23 mouse cellular contexts compared by ENCODE assay signal in genomic region chr3:68660538-68660937, GRCm38 (mm10). TPM values are rescaled to one million over a fixed set of nuclear protein-coding genes. Genes with fewer than 3 reads are reported as not detected.
DNase-seq lines count a peak whose midpoint lies in the region; ATAC-seq lines count a peak whose summit lies in the region.
"Had no signal": no experiment of that assay in that cellular context is flagged by ENCODE, and none has a peak within 500 bp of the region (broad histone marks: within the 10 kb centered on the region; RNA-seq: fewer than 3 reads in every experiment).

No protein-coding gene starts in this region.

- 0 out of 2 replicates have a peak, but pooled peaks have one; percentile 56 for ATAC-seq in hindbrain, embryonic 15.5 days (ENCODE audit: low FRiP score, low read depth)
- no peak for ATAC-seq in hindbrain, embryonic 11.5 days (ENCODE audit: low FRiP score)
- ATAC-seq: forebrain, embryonic 15.5 days; intestine, embryonic 16.5 days had no signal

- no peaks in the 10 kb centered on the region for H3K27me3 ChIP-seq in hindbrain, embryonic 15.5 days
- no peaks in the 10 kb centered on the region for H3K27me3 ChIP-seq in hindbrain, embryonic 11.5 days (ENCODE audit: control insufficient read depth, insufficient read depth, low read length)
- H3K27me3 ChIP-seq: CH12.LX; embryonic facial prominence, embryonic 13.5 days; forebrain, embryonic 15.5 days; heart, embryonic 15.5 days had no signal

- intact Hi-C loops in left cerebral cortex, postnatal 4 days (cut with DNase I), result no loop called here
- intact Hi-C loops in left cerebral cortex, postnatal 14 days (cut with DNase I), result no loop called here

- no peak overlapping the region for H3K9ac ChIP-seq in hindbrain, embryonic 15.5 days
- H3K9ac ChIP-seq in hindbrain, embryonic 11.5 days (ENCODE audit: low read depth, low read length), result no peak overlapping the region
- H3K9ac ChIP-seq: embryonic facial prominence, embryonic 13.5 days; forebrain, embryonic 15.5 days; heart, embryonic 15.5 days had no signal

- no peaks in the 10 kb centered on the region for H3K36me3 ChIP-seq in hindbrain, embryonic 15.5 days
- no peaks in the 10 kb centered on the region for H3K36me3 ChIP-seq in hindbrain, embryonic 11.5 days (ENCODE audit: control insufficient read depth, insufficient read depth, low read length)
- H3K36me3 ChIP-seq: embryonic facial prominence, embryonic 13.5 days; forebrain, embryonic 15.5 days; heart, embryonic 15.5 days; hindbrain, embryonic 10.5 days had no signal

- 54% methylated on average over 4 of the region's 4 CpGs for WGBS in hindbrain, embryonic 15.5 days
- 72% methylated on average over 4 of the region's 4 CpGs for WGBS in hindbrain, embryonic 11.5 days

- peak; percentile 15 to 16 for DNase-seq in cerebellum, postnatal 25 days
- no peak for DNase-seq in cerebellum, postnatal 4 days (ENCODE audit: low spot score in 2 of 2)
- no peak for DNase-seq in hindbrain, embryonic 11.5 days (ENCODE audit: low spot score)
- peak; percentile 10 for DNase-seq in left cerebral cortex, postnatal 4 days
- no peak for DNase-seq in left cerebral cortex, postnatal 14 days (ENCODE audit: low spot score in 2 of 2)
- peak; percentile 66 for DNase-seq in brain, adult 2 months (ENCODE audit: low read depth, low spot score)
- DNase-seq: adrenal gland, postnatal 14 days; cerebellum, adult 11-12 months; kidney, postnatal 36 days; lung, adult 18-20 months; lung, postnatal 14 days; retina, postnatal 1 day; thymus, postnatal 4 days had no signal

- H3K4me2 ChIP-seq in hindbrain, embryonic 15.5 days, result no peak overlapping the region
- H3K4me2 ChIP-seq in hindbrain, embryonic 11.5 days (replicated peaks; ENCODE audit: low read depth, low read length), result no peak overlapping the region
- H3K4me2 ChIP-seq: embryonic facial prominence, embryonic 13.5 days; forebrain, embryonic 15.5 days; heart, embryonic 15.5 days; liver, embryonic 11.5 days had no signal

- H3K4me1 ChIP-seq in hindbrain, embryonic 15.5 days (replicated peaks), result no peaks in the 10 kb centered on the region; the same call in 1 of the 2 replicates
- H3K4me1 ChIP-seq in hindbrain, embryonic 11.5 days (replicated peaks; ENCODE audit: control insufficient read depth, insufficient read depth, low read length), result no peaks in the 10 kb centered on the region
- H3K4me1 ChIP-seq: embryonic facial prominence, embryonic 13.5 days had no signal

- no peaks in the 10 kb centered on the region for H3K9me3 ChIP-seq in hindbrain, embryonic 15.5 days
- H3K9me3 ChIP-seq in hindbrain, embryonic 11.5 days (ENCODE audit: control insufficient read depth, low read length), result no peaks in the 10 kb centered on the region
- H3K9me3 ChIP-seq: embryonic facial prominence, embryonic 13.5 days; forebrain, embryonic 15.5 days; heart, embryonic 15.5 days; hindbrain, embryonic 10.5 days had no signal

- no peak overlapping the region for H3K27ac ChIP-seq in hindbrain, embryonic 15.5 days (replicated peaks)
- no peak overlapping the region for H3K27ac ChIP-seq in hindbrain, embryonic 11.5 days (ENCODE audit: low read depth, low read length)
- H3K27ac ChIP-seq: embryonic facial prominence, embryonic 13.5 days; forebrain, embryonic 15.5 days; heart, embryonic 15.5 days; hindbrain, embryonic 10.5 days had no signal

- H3K4me3 ChIP-seq in hindbrain, embryonic 15.5 days, result no peak overlapping the region
- no peak overlapping the region for H3K4me3 ChIP-seq in hindbrain, embryonic 11.5 days (ENCODE audit: low read depth, low read length)
- H3K4me3 ChIP-seq: embryonic facial prominence, embryonic 13.5 days; forebrain, embryonic 15.5 days; heart, embryonic 15.5 days; hindbrain, embryonic 10.5 days had no signal

RNA-seq across cellular contexts. Expression of gene Il12a, which starts 29.9 kb away (rescaled TPM):
- 0.22 and 0.25 TPM in 2 replicates for polyA plus RNA-seq in hindbrain, embryonic 15.5 days (2015; fragmentation: Nextera tagmentation; extraction: Ambion mirVana)
- polyA plus RNA-seq in hindbrain, embryonic 11.5 days (2014; fragmentation: Nextera tagmentation; extraction: Ambion mirVana), result 0.19 TPM in 1 of 2 replicates, not detected in the other
- not detected for total RNA-seq in left cerebral cortex, postnatal 4 days (2021)
- 1 to 10 TPM; 2.3 to 2.5 TPM for total RNA-seq in left cerebral cortex, postnatal 14 days (2021)
- total RNA-seq: MEL had no signal
- polyA plus RNA-seq: heart, embryonic 15.5 days; intestine, embryonic 16.5 days; stomach, embryonic 14.5 days had no signal

Comparison
In these comparisons a context has a peak if more than half of its experiments do, and no peak if none do; other contexts are left out.
1. DNase-seq: peak in cerebellum, postnatal 25 days (2 of 2), left cerebral cortex, postnatal 4 days (single experiment) and brain, adult 2 months (single experiment); none in cerebellum, postnatal 4 days (0 of 2), hindbrain, embryonic 11.5 days (single experiment) and left cerebral cortex, postnatal 14 days (0 of 2).